Mouse (Mus musculus): ENCODE data around the gene Trim37.

Trim37 gene

GRCm38 (mm10) chr11:87175031-87175430 is 48.2 kb downstream of the Trim37 start:
- in situ Hi-C loops (cut with MboI; ENCODE audit: low pct_unique_long_range_greater_than_20kb in 1 of 2, low sequenced_read_pairs in 2 of 2, unreplicated experiment in 1 of 2) = no loop called here

- in situ Hi-C loops (cut with MboI; ENCODE audit: low pct_unique_long_range_greater_than_20kb in 1 of 2, low sequenced_read_pairs in 2 of 2, unreplicated experiment in 1 of 2) = no loop called here
These were observed 85.4 kb downstream of the Trim37 start for GRCm38 (mm10) chr11:87212313-87212712.

- in situ Hi-C loops (cut with MboI; ENCODE audit: low pct_unique_long_range_greater_than_20kb in 1 of 2, low sequenced_read_pairs in 2 of 2, unreplicated experiment in 1 of 2) = no loop called here
These were observed 95.8 kb downstream of the Trim37 start for GRCm38 (mm10) chr11:87222686-87223085.

- in situ Hi-C loops (cut with MboI; ENCODE audit: low pct_unique_long_range_greater_than_20kb in 1 of 2, low sequenced_read_pairs in 2 of 2, unreplicated experiment in 1 of 2) = no loop called here
These were observed 100.2 kb downstream of the Trim37 start for GRCm38 (mm10) chr11:87227056-87227455.

- in situ Hi-C loops (cut with MboI; ENCODE audit: low pct_unique_long_range_greater_than_20kb in 1 of 2, low sequenced_read_pairs in 2 of 2, unreplicated experiment in 1 of 2) = no loop called here
These were observed 106.5 kb downstream of the Trim37 start for GRCm38 (mm10) chr11:87233377-87233776.

- in situ Hi-C loops (cut with MboI; ENCODE audit: low pct_unique_long_range_greater_than_20kb in 1 of 2, low sequenced_read_pairs in 2 of 2, unreplicated experiment in 1 of 2) = no loop called here
These were observed 108.0 kb downstream of the Trim37 start for GRCm38 (mm10) chr11:87234743-87235485.

- in situ Hi-C loops (cut with MboI; ENCODE audit: low pct_unique_long_range_greater_than_20kb in 1 of 2, low sequenced_read_pairs in 2 of 2, unreplicated experiment in 1 of 2) = no loop called here
These were observed 108.6 kb downstream of the Trim37 start for GRCm38 (mm10) chr11:87235486-87235872.

- in situ Hi-C loops (cut with MboI; ENCODE audit: low pct_unique_long_range_greater_than_20kb in 1 of 2, low sequenced_read_pairs in 2 of 2, unreplicated experiment in 1 of 2) = no loop called here
These were observed 112.1 kb downstream of the Trim37 start for GRCm38 (mm10) chr11:87238891-87239530.

- in situ Hi-C loops (cut with MboI; ENCODE audit: low pct_unique_long_range_greater_than_20kb in 1 of 2, low sequenced_read_pairs in 2 of 2, unreplicated experiment in 1 of 2) = no loop called here
These were observed 113.4 kb downstream of the Trim37 start for GRCm38 (mm10) chr11:87240141-87240832.

GRCm38 (mm10) chr11:87240833-87241215 is 113.9 kb downstream of the Trim37 start:
- in situ Hi-C loops (cut with MboI; ENCODE audit: low pct_unique_long_range_greater_than_20kb in 1 of 2, low sequenced_read_pairs in 2 of 2, unreplicated experiment in 1 of 2) = no loop called here

- in situ Hi-C loops (cut with MboI; ENCODE audit: low pct_unique_long_range_greater_than_20kb in 1 of 2, low sequenced_read_pairs in 2 of 2, unreplicated experiment in 1 of 2) = no loop called here
These were observed 114.4 kb downstream of the Trim37 start for GRCm38 (mm10) chr11:87241256-87241655.

- in situ Hi-C loops (cut with MboI; ENCODE audit: low pct_unique_long_range_greater_than_20kb in 1 of 2, low sequenced_read_pairs in 2 of 2, unreplicated experiment in 1 of 2) = no loop called here
These were observed 118.4 kb downstream of the Trim37 start for GRCm38 (mm10) chr11:87245171-87245840.

- in situ Hi-C loops (cut with MboI; ENCODE audit: low pct_unique_long_range_greater_than_20kb in 1 of 2, low sequenced_read_pairs in 2 of 2, unreplicated experiment in 1 of 2) = no loop called here
These were observed 119.3 kb downstream of the Trim37 start for GRCm38 (mm10) chr11:87246107-87246651.

- in situ Hi-C loops (cut with MboI; ENCODE audit: low pct_unique_long_range_greater_than_20kb in 1 of 2, low sequenced_read_pairs in 2 of 2, unreplicated experiment in 1 of 2) = no loop called here
These were observed 120.0 kb downstream of the Trim37 start for GRCm38 (mm10) chr11:87246724-87247493.

- in situ Hi-C loops (cut with MboI; ENCODE audit: low pct_unique_long_range_greater_than_20kb in 1 of 2, low sequenced_read_pairs in 2 of 2, unreplicated experiment in 1 of 2) = no loop called here
These were observed 120.6 kb downstream of the Trim37 start for GRCm38 (mm10) chr11:87247494-87247866.

GRCm38 (mm10) chr11:87250132-87250531 is 123.3 kb downstream of the Trim37 start:
- in situ Hi-C loops (cut with MboI; ENCODE audit: low pct_unique_long_range_greater_than_20kb in 1 of 2, low sequenced_read_pairs in 2 of 2, unreplicated experiment in 1 of 2) = no loop called here

GRCm38 (mm10) chr11:87253294-87253693 is 126.4 kb downstream of the Trim37 start:
- in situ Hi-C loops (cut with MboI; ENCODE audit: low pct_unique_long_range_greater_than_20kb in 1 of 2, low sequenced_read_pairs in 2 of 2, unreplicated experiment in 1 of 2) = no loop called here

GRCm38 (mm10) chr11:87254149-87254548 is 127.3 kb downstream of the Trim37 start:
- in situ Hi-C loops (cut with MboI; ENCODE audit: low pct_unique_long_range_greater_than_20kb in 1 of 2, low sequenced_read_pairs in 2 of 2, unreplicated experiment in 1 of 2) = no loop called here
